Mouse (Mus musculus): ENCODE measurements around the gene Plekhj1. TPM values are rescaled to one million over a fixed set of nuclear protein-coding genes. Genes with fewer than 3 reads are reported as not detected.

Plekhj1 gene
- 5.0 TPM for polyA plus RNA-seq (2014; fragmentation: Illumina TruSeq; extraction: RNeasy Lipid Tissue Mini Kit (QIAGEN cat#74804); ENCODE audit: low read depth, low replicate concordance)

DNA sequence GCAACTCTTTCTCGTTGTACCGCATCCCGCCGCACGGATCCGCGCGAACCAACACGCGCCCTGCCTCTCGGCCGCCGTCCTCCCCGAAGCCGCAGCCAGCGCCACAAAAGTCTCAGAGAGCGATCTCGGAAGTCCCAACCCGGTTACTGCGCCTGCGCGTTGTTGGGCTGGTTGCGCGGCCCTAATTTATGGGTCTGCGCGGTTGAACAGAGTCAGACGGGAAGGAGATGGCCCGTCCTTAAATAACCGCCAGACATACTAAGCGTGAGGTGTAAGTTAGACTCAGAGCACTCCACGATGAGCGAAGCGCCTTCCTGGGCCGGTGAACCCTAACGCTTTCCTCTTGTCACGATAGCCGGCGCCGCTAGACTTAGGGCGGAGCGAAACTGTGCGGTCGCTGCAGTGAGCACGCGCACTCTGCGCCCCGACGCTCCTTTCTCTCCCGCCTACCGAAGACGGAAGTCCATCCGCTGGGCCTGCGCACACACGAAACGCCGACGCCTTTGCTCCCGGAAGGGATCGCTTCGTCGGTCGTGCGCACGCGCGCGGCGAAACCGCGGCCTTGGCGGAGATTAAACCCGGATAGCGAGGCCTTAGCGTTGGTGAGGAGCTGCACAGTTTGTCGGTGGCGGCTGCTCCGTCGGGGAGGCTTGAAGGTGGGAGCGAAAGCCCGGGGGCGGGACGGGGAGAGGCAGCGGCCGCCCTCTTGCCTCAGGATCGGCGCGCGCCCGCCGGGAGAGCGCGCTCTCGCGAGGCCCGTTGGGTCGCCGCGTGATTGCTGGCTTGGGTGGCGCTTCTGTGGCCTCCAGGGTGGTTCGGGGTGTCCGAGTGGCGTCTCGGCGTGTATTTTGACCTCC is at the start of gene Plekhj1, which contains the start of gene Sf3a2:
Plekhj1 (minus strand) TSS at position 477 of the 857 bp plus-strand sequence.
Sf3a2 (plus strand) TSS at position 49 of the 857 bp plus-strand sequence.

GRCm38 (mm10) chr10:80843931-80844547 is 45.6 kb upstream of the Plekhj1 start, which contains the start of gene Lingo3:
TSS of gene Lingo3 (minus strand) at chr10:80844039.

GRCm38 (mm10) chr10:80826151-80827062 is 28.0 kb upstream of the Plekhj1 start, which contains the start of gene Oaz1:
TSS of gene Oaz1 (plus strand) at chr10:80826656.

DNA sequence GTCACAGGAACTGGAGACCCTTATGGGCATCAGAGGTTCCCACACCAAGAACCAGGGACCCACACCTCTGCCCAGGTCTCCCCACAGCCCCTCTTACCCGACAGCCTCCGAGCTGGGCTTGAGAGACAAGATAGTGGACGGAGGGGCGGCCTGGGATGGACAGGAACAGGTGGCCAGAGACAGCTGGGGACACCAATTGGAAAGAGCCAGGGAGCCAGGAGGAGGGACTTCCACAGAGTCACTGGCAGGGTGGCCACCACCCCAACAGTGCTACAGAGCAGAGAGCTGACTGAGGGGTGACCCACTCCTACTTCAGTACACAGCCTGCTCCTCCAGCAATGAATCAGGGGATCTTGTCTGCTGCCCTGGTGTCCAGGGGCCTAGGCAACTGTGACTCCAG is 14.9 kb upstream of the Plekhj1 start, which contains the start of gene Jsrp1:
Jsrp1 (minus strand) TSS at position 133 of the 400 bp plus-strand sequence.

GRCm38 (mm10) chr10:80804916-80805315 is 6.5 kb upstream of the Plekhj1 start, which contains the start of gene Amh:
TSS of gene Amh (plus strand) at chr10:80805243.

DNA sequence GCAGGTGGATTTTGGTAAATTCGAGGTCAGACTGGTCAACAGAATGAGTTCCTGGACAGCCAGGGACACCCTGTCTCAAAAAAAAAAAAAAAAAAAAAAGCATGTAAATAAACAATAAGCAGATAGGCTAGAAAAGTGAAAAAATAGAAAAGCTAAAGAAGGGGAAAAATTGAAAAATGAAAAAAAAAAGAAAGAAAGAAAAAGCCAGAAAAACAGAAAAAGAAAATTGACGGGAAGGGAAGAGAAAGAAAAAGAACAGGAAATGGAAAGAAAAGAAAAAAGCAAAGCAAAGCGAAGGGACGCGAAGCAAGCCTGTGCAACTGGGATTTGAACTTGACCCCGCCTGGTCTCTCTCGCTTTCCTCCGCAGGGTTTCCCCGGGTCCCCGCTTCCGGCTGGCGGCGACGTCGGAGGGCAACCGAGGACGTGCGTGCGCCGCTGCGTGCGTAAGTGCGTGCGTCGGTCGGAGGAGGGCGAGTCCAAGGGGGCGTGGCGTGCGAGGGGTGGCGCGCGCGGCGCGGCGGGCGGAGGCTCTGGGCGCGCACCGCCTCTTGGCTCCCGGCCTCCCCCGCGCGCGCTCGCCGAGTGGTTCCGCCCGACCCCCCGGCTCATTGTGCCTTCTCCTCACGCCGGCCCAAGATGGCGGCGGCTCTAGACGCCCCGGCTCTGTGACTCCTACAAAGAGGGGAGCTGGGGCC is 43.7 kb downstream of the Plekhj1 start, which contains the start of gene Dot1l:
Dot1l (plus strand) TSS at position 613 of the 697 bp plus-strand sequence.

Other genes with a start within 250 kb of the Plekhj1 start
- 0.72 TPM for gene Rexo1, start 237.1 kb downstream of the Plekhj1 start, polyA plus RNA-seq (2014; fragmentation: Illumina TruSeq; extraction: RNeasy Lipid Tissue Mini Kit (QIAGEN cat#74804); ENCODE audit: low read depth, low replicate concordance)
- 0.50 TPM for gene Klf16, start 221.3 kb downstream of the Plekhj1 start, polyA plus RNA-seq (2014; fragmentation: Illumina TruSeq; extraction: RNeasy Lipid Tissue Mini Kit (QIAGEN cat#74804); ENCODE audit: low read depth, low replicate concordance)
- not detected for gene Abhd17a, start 208.3 kb downstream of the Plekhj1 start, polyA plus RNA-seq (2014; fragmentation: Illumina TruSeq; extraction: RNeasy Lipid Tissue Mini Kit (QIAGEN cat#74804); ENCODE audit: low read depth, low replicate concordance)
- gene Scamp4, start 195.8 kb downstream of the Plekhj1 start, polyA plus RNA-seq (2014; fragmentation: Illumina TruSeq; extraction: RNeasy Lipid Tissue Mini Kit (QIAGEN cat#74804); ENCODE audit: low read depth, low replicate concordance) = 1.7 TPM
- gene Adat3, start 195.7 kb downstream of the Plekhj1 start, polyA plus RNA-seq (2014; fragmentation: Illumina TruSeq; extraction: RNeasy Lipid Tissue Mini Kit (QIAGEN cat#74804); ENCODE audit: low read depth, low replicate concordance) = not detected
- not detected for gene Gm49322, start 192.6 kb downstream of the Plekhj1 start, polyA plus RNA-seq (2014; fragmentation: Illumina TruSeq; extraction: RNeasy Lipid Tissue Mini Kit (QIAGEN cat#74804); ENCODE audit: low read depth, low replicate concordance)
- 1.4 TPM for gene Csnk1g2, start 175.8 kb downstream of the Plekhj1 start, polyA plus RNA-seq (2014; fragmentation: Illumina TruSeq; extraction: RNeasy Lipid Tissue Mini Kit (QIAGEN cat#74804); ENCODE audit: low read depth, low replicate concordance)
- 0.53 TPM for gene Btbd2, start 141.6 kb downstream of the Plekhj1 start, polyA plus RNA-seq (2014; fragmentation: Illumina TruSeq; extraction: RNeasy Lipid Tissue Mini Kit (QIAGEN cat#74804); ENCODE audit: low read depth, low replicate concordance)
- gene Mknk2, start 120.5 kb downstream of the Plekhj1 start, polyA plus RNA-seq (2014; fragmentation: Illumina TruSeq; extraction: RNeasy Lipid Tissue Mini Kit (QIAGEN cat#74804); ENCODE audit: low read depth, low replicate concordance) = 3.1 TPM
- gene Mob3a, start 96.6 kb downstream of the Plekhj1 start, polyA plus RNA-seq (2014; fragmentation: Illumina TruSeq; extraction: RNeasy Lipid Tissue Mini Kit (QIAGEN cat#74804); ENCODE audit: low read depth, low replicate concordance) = 1.0 TPM
- 2.7 TPM for gene Izumo4, start 96.4 kb downstream of the Plekhj1 start, polyA plus RNA-seq (2014; fragmentation: Illumina TruSeq; extraction: RNeasy Lipid Tissue Mini Kit (QIAGEN cat#74804); ENCODE audit: low read depth, low replicate concordance)
- gene Ap3d1, start 56.4 kb downstream of the Plekhj1 start, polyA plus RNA-seq (2014; fragmentation: Illumina TruSeq; extraction: RNeasy Lipid Tissue Mini Kit (QIAGEN cat#74804); ENCODE audit: low read depth, low replicate concordance) = 7.5 TPM
- 1.1 TPM for gene Dot1l, start 43.4 kb downstream of the Plekhj1 start, polyA plus RNA-seq (2014; fragmentation: Illumina TruSeq; extraction: RNeasy Lipid Tissue Mini Kit (QIAGEN cat#74804); ENCODE audit: low read depth, low replicate concordance)
- gene Sf3a2, start 428 bp downstream of the Plekhj1 start, polyA plus RNA-seq (2014; fragmentation: Illumina TruSeq; extraction: RNeasy Lipid Tissue Mini Kit (QIAGEN cat#74804); ENCODE audit: low read depth, low replicate concordance) = 1.1 TPM
- not detected for gene Amh, start 6.6 kb upstream of the Plekhj1 start, polyA plus RNA-seq (2014; fragmentation: Illumina TruSeq; extraction: RNeasy Lipid Tissue Mini Kit (QIAGEN cat#74804); ENCODE audit: low read depth, low replicate concordance)
- not detected for gene Jsrp1, start 14.9 kb upstream of the Plekhj1 start, polyA plus RNA-seq (2014; fragmentation: Illumina TruSeq; extraction: RNeasy Lipid Tissue Mini Kit (QIAGEN cat#74804); ENCODE audit: low read depth, low replicate concordance)
- 152 TPM for gene Oaz1, start 28.0 kb upstream of the Plekhj1 start, polyA plus RNA-seq (2014; fragmentation: Illumina TruSeq; extraction: RNeasy Lipid Tissue Mini Kit (QIAGEN cat#74804); ENCODE audit: low read depth, low replicate concordance)
- not detected for gene Lingo3, start 45.4 kb upstream of the Plekhj1 start, polyA plus RNA-seq (2014; fragmentation: Illumina TruSeq; extraction: RNeasy Lipid Tissue Mini Kit (QIAGEN cat#74804); ENCODE audit: low read depth, low replicate concordance)
- 5.6 TPM for gene Lsm7, start 56.6 kb upstream of the Plekhj1 start, polyA plus RNA-seq (2014; fragmentation: Illumina TruSeq; extraction: RNeasy Lipid Tissue Mini Kit (QIAGEN cat#74804); ENCODE audit: low read depth, low replicate concordance)
- gene Sppl2b, start 56.6 kb upstream of the Plekhj1 start, polyA plus RNA-seq (2014; fragmentation: Illumina TruSeq; extraction: RNeasy Lipid Tissue Mini Kit (QIAGEN cat#74804); ENCODE audit: low read depth, low replicate concordance) = 0.58 TPM
- not detected for gene Tmprss9, start 73.2 kb upstream of the Plekhj1 start, polyA plus RNA-seq (2014; fragmentation: Illumina TruSeq; extraction: RNeasy Lipid Tissue Mini Kit (QIAGEN cat#74804); ENCODE audit: low read depth, low replicate concordance)
- gene Timm13, start 102.3 kb upstream of the Plekhj1 start, polyA plus RNA-seq (2014; fragmentation: Illumina TruSeq; extraction: RNeasy Lipid Tissue Mini Kit (QIAGEN cat#74804); ENCODE audit: low read depth, low replicate concordance) = 0.45 TPM
- 0.19 TPM for gene Lmnb2, start 119.6 kb upstream of the Plekhj1 start, polyA plus RNA-seq (2014; fragmentation: Illumina TruSeq; extraction: RNeasy Lipid Tissue Mini Kit (QIAGEN cat#74804); ENCODE audit: low read depth, low replicate concordance)
- gene Gadd45b, start 131.4 kb upstream of the Plekhj1 start, polyA plus RNA-seq (2014; fragmentation: Illumina TruSeq; extraction: RNeasy Lipid Tissue Mini Kit (QIAGEN cat#74804); ENCODE audit: low read depth, low replicate concordance) = 2.0 TPM
- 0.21 TPM for gene Gng7, start 216.3 kb upstream of the Plekhj1 start, polyA plus RNA-seq (2014; fragmentation: Illumina TruSeq; extraction: RNeasy Lipid Tissue Mini Kit (QIAGEN cat#74804); ENCODE audit: low read depth, low replicate concordance)
- not detected for gene Diras1, start 227.0 kb upstream of the Plekhj1 start, polyA plus RNA-seq (2014; fragmentation: Illumina TruSeq; extraction: RNeasy Lipid Tissue Mini Kit (QIAGEN cat#74804); ENCODE audit: low read depth, low replicate concordance)
- 0.29 TPM for gene Slc39a3, start 238.8 kb upstream of the Plekhj1 start, polyA plus RNA-seq (2014; fragmentation: Illumina TruSeq; extraction: RNeasy Lipid Tissue Mini Kit (QIAGEN cat#74804); ENCODE audit: low read depth, low replicate concordance)

All from liver, adult 10 weeks (tissue).